Mouse (Mus musculus) pancreas, adult 10 weeks (tissue): ENCODE measurements around the gene Mrpl20. TPM values are rescaled to one million over a fixed set of nuclear protein-coding genes. Genes with fewer than 3 reads are reported as not detected.

Experiments
- polyA plus RNA-seq: library from polyadenylated mRNA; stranded (reverse); fragments of 350-450 nt; fragmentation: Illumina TruSeq; extraction: RNeasy Lipid Tissue Mini Kit (QIAGEN cat#74804); gene quantifications from one replicate; pipeline ENCODE4 v1.2.3, GENCODE M21; 2015; ENCODE audit warnings: low read depth, low replicate concordance; ENCODE audit not compliant: insufficient read depth

Mrpl20 gene
- 43.6 TPM for polyA plus RNA-seq

GRCm38 (mm10) chr4:155802741-155803339 is at the start of gene Mrpl20:
Gene Mrpl20, plus strand, starts transcription at chr4:155802878.

GRCm38 (mm10) chr4:155760613-155761355 is 41.9 kb upstream of the Mrpl20 start, which contains the start of gene Atad3a:
Gene Atad3a, minus strand, starts transcription at chr4:155761093.

GRCm38 (mm10) chr4:155774280-155774754 is 28.4 kb upstream of the Mrpl20 start, which contains the start of gene Vwa1:
Gene Vwa1, minus strand, starts transcription at chr4:155774698.

GRCm38 (mm10) chr4:155785819-155786218 is 16.9 kb upstream of the Mrpl20 start, which contains the start of gene Tmem88b:
Gene Tmem88b, minus strand, starts transcription at chr4:155785874.

GRCm38 (mm10) chr4:155790021-155790489 is 12.6 kb upstream of the Mrpl20 start, which contains the start of gene Ankrd65:
Gene Ankrd65, plus strand, starts transcription at chr4:155790439.

GRCm38 (mm10) chr4:155811929-155812664 is 9.4 kb downstream of the Mrpl20 start, which contains the start of gene Ccnl2:
Gene Ccnl2, plus strand, starts transcription at chr4:155812489.

GRCm38 (mm10) chr4:155831205-155831766 is 28.6 kb downstream of the Mrpl20 start, which contains the start of gene Aurkaip1:
Gene Aurkaip1, plus strand, starts transcription at chr4:155831272.

GRCm38 (mm10) chr4:155839483-155839910 is 36.8 kb downstream of the Mrpl20 start, which contains the start of gene Mxra8:
Gene Mxra8, plus strand, starts transcription at chr4:155839680.

GRCm38 (mm10) chr4:155846871-155847578 is 44.3 kb downstream of the Mrpl20 start, which contains the start of gene Dvl1:
Gene Dvl1, plus strand, starts transcription at chr4:155847402.

Other genes with a start within 250 kb of the Mrpl20 start
- gene Nadk, start 240.5 kb upstream of the Mrpl20 start, polyA plus RNA-seq, result 23.1 TPM
- gene Slc35e2, start 201.5 kb upstream of the Mrpl20 start, polyA plus RNA-seq, result 2.6 TPM
- 36.0 TPM for gene Cdk11b, start 178.0 kb upstream of the Mrpl20 start, polyA plus RNA-seq
- not detected for gene Gm10563, start 157.5 kb upstream of the Mrpl20 start, polyA plus RNA-seq
- gene Mmp23, start 149.5 kb upstream of the Mrpl20 start, polyA plus RNA-seq, result 10.6 TPM
- gene Mib2, start 133.7 kb upstream of the Mrpl20 start, polyA plus RNA-seq, result 17.5 TPM
- gene Fndc10, start 108.5 kb upstream of the Mrpl20 start, polyA plus RNA-seq, result 3.8 TPM
- gene Ssu72, start 98.1 kb upstream of the Mrpl20 start, polyA plus RNA-seq, result 15.1 TPM
- 0.18 TPM for gene Tmem240, start 68.1 kb upstream of the Mrpl20 start, polyA plus RNA-seq
- 21.6 TPM for gene Atad3a, start 41.8 kb upstream of the Mrpl20 start, polyA plus RNA-seq
- 6.9 TPM for gene Vwa1, start 28.2 kb upstream of the Mrpl20 start, polyA plus RNA-seq
- gene Tmem88b, start 17.0 kb upstream of the Mrpl20 start, polyA plus RNA-seq, result 0.22 TPM
- not detected for gene Ankrd65, start 12.4 kb upstream of the Mrpl20 start, polyA plus RNA-seq
- gene Ccnl2, start 9.6 kb downstream of the Mrpl20 start, polyA plus RNA-seq, result 114 TPM
- 38.2 TPM for gene Aurkaip1, start 28.4 kb downstream of the Mrpl20 start, polyA plus RNA-seq
- gene Mxra8, start 36.8 kb downstream of the Mrpl20 start, polyA plus RNA-seq, result 34.6 TPM
- gene Dvl1, start 44.5 kb downstream of the Mrpl20 start, polyA plus RNA-seq, result 37.5 TPM
- gene Tas1r3, start 60.5 kb downstream of the Mrpl20 start, polyA plus RNA-seq, result not detected
- 2.7 TPM for gene Cptp, start 66.6 kb downstream of the Mrpl20 start, polyA plus RNA-seq
- 4.5 TPM for gene Ints11, start 66.7 kb downstream of the Mrpl20 start, polyA plus RNA-seq
- 6.6 TPM for gene Pusl1, start 88.9 kb downstream of the Mrpl20 start, polyA plus RNA-seq
- 3.7 TPM for gene Acap3, start 88.9 kb downstream of the Mrpl20 start, polyA plus RNA-seq
- gene Ube2j2, start 141.0 kb downstream of the Mrpl20 start, polyA plus RNA-seq, result 15.4 TPM
- gene C1qtnf12, start 159.4 kb downstream of the Mrpl20 start, polyA plus RNA-seq, result 15.8 TPM
- 1.6 TPM for gene B3galt6, start 189.8 kb downstream of the Mrpl20 start, polyA plus RNA-seq
- 42.9 TPM for gene Sdf4, start 190.0 kb downstream of the Mrpl20 start, polyA plus RNA-seq
- not detected for gene Tnfrsf4, start 211.0 kb downstream of the Mrpl20 start, polyA plus RNA-seq
- not detected for gene Tnfrsf18, start 223.3 kb downstream of the Mrpl20 start, polyA plus RNA-seq